Mouse (Mus musculus) liver, adult 2 months (tissue): ENCODE measurements around the gene Gm21974.

Source experiments
- CTCF ChIP-seq: fragments of 200-500 bp; IDR thresholded peaks from 2 replicates; pipeline ENCODE4 v1.5.1; 2011; ENCODE audit warnings: low read depth, low read length, control low read depth
- POLR2A ChIP-seq: fragments of 200-500 bp; IDR thresholded peaks from 2 replicates; pipeline ENCODE4 v1.6.1; 2011; ENCODE audit warnings: low read length, control low read depth; ENCODE audit not compliant: insufficient read depth; ENCODE audit errors: extremely low read depth

- TF ChIP-seq CTCF (no peak), POLR2A (no peak)
Measured at GRCm38 (mm10) chr7:127934075-127934474, 38.8 kb upstream of the Gm21974 start.
